Mouse (Mus musculus) bone marrow macrophage, adult 2 months (primary cell): ENCODE measurements around the gene Vgll4.

Experiments
- CTCF ChIP-seq: IDR thresholded peaks from 2 replicates; pipeline ENCODE4 v1.5.1; 2012; ENCODE audit warnings: low read depth, mild to moderate bottlenecking, low read length, moderate library complexity
- POLR2A ChIP-seq: IDR thresholded peaks from 2 replicates; pipeline ENCODE4 v1.6.1; 2012; ENCODE audit warnings: mild to moderate bottlenecking, low read depth, low read length, borderline replicate concordance

- TF ChIP-seq POLR2A (no peak), CTCF (no peak)
Measured at GRCm38 (mm10) chr6:114918994-114919393, 50.8 kb downstream of the Vgll4 start.
